Mouse (Mus musculus): ENCODE measurements at regions not wholly inside any gene's neighbourhood (a gene's known extent, or its start where the extent isn't known, plus 50 kb on each side); places are given as distances from the start of the nearest gene placed in this dataset.

GRCm38 (mm10) chr10:99524273-99525212 is 234.9 kb downstream of the Csl start:
- ATAC-seq (ENCODE audit: low FRiP score, low read depth): no peak
- H3K27me3 ChIP-seq: no peaks in the 10 kb centered on the region
- H3K4me1 ChIP-seq (replicated peaks): peaks cover 11% of the 10 kb centered on the region; the same call in 1 of the 2 replicates
- peak overlapping the region; percentile 34; the same call in 1 of the 2 replicates for H3K4me2 ChIP-seq
- 34% methylated on average over 20 of the region's 20 CpGs for WGBS
- no peak overlapping the region for H3K27ac ChIP-seq (replicated peaks)
- no peak overlapping the region for H3K9ac ChIP-seq
- H3K9me3 ChIP-seq: no peaks in the 10 kb centered on the region
- no peaks in the 10 kb centered on the region for H3K36me3 ChIP-seq
- H3K4me3 ChIP-seq: no peak overlapping the region

GRCm38 (mm10) chr10:99526148-99526547 is 233.3 kb downstream of the Csl start:
- Histone ChIP-seq H3K4me2 (no peak overlapping the region), H3K4me1 (replicated peaks) (peaks cover 8% of the 10 kb centered on the region; the same call in 1 of the 2 replicates), H3K27me3 (no peaks in the 10 kb centered on the region), H3K9me3 (no peaks in the 10 kb centered on the region), H3K36me3 (no peaks in the 10 kb centered on the region), H3K4me3 (no peak overlapping the region), H3K9ac (no peak overlapping the region), H3K27ac (replicated peaks) (no peak overlapping the region)
- ATAC-seq (ENCODE audit: low FRiP score, low read depth): no peak
- WGBS: 91% methylated on average over 4 of the region's 4 CpGs

- Histone ChIP-seq H3K4me3 (no peak overlapping the region), H3K9ac (no peak overlapping the region), H3K36me3 (no peaks in the 10 kb centered on the region), H3K27me3 (no peaks in the 10 kb centered on the region), H3K4me1 (replicated peaks) (peaks cover 8% of the 10 kb centered on the region; the same call in 1 of the 2 replicates), H3K4me2 (no peak overlapping the region), H3K9me3 (no peaks in the 10 kb centered on the region), H3K27ac (replicated peaks) (no peak overlapping the region)
- 88% methylated on average over 5 of the region's 5 CpGs for WGBS
- ATAC-seq (ENCODE audit: low FRiP score, low read depth): no peak
Measured at GRCm38 (mm10) chr10:99526561-99526960, 232.9 kb downstream of the Csl start.

GRCm38 (mm10) chr10:99531104-99531503 is 228.4 kb downstream of the Csl start:
- Histone ChIP-seq H3K27me3 (no peaks in the 10 kb centered on the region), H3K9ac (no peak overlapping the region), H3K4me3 (no peak overlapping the region), H3K9me3 (no peaks in the 10 kb centered on the region), H3K27ac (replicated peaks) (no peak overlapping the region), H3K4me2 (no peak overlapping the region), H3K36me3 (no peaks in the 10 kb centered on the region), H3K4me1 (replicated peaks) (no peaks in the 10 kb centered on the region)
- no peak for ATAC-seq (ENCODE audit: low FRiP score, low read depth)

- H3K4me3 ChIP-seq: no peak overlapping the region
- ATAC-seq (ENCODE audit: low FRiP score, low read depth): no peak
- no peaks in the 10 kb centered on the region for H3K9me3 ChIP-seq
- H3K9ac ChIP-seq: no peak overlapping the region
- H3K4me1 ChIP-seq (replicated peaks): no peaks in the 10 kb centered on the region
- no peak overlapping the region for H3K4me2 ChIP-seq
- H3K27me3 ChIP-seq: no peaks in the 10 kb centered on the region
- no peak overlapping the region for H3K27ac ChIP-seq (replicated peaks)
- no peaks in the 10 kb centered on the region for H3K36me3 ChIP-seq
Measured at GRCm38 (mm10) chr10:99531556-99531955, 227.9 kb downstream of the Csl start.

- H3K4me3 ChIP-seq: no peak overlapping the region
- H3K27ac ChIP-seq (replicated peaks): no peak overlapping the region
- WGBS: 25% methylated on average over 7 of the region's 7 CpGs
- H3K9me3 ChIP-seq: no peaks in the 10 kb centered on the region
- no peaks in the 10 kb centered on the region for H3K4me1 ChIP-seq (replicated peaks)
- no peaks in the 10 kb centered on the region for H3K27me3 ChIP-seq
- no peaks in the 10 kb centered on the region for H3K36me3 ChIP-seq
- no peak overlapping the region for H3K4me2 ChIP-seq
- ATAC-seq (ENCODE audit: low FRiP score, low read depth): no peak
- no peak overlapping the region for H3K9ac ChIP-seq
Measured at GRCm38 (mm10) chr10:99531992-99532391, 227.5 kb downstream of the Csl start.

- H3K4me3 ChIP-seq: no peak overlapping the region
- WGBS: 44% methylated on average over 3 of the region's 3 CpGs
- no peaks in the 10 kb centered on the region for H3K36me3 ChIP-seq
- ATAC-seq (ENCODE audit: low FRiP score, low read depth): no peak
- H3K27me3 ChIP-seq: no peaks in the 10 kb centered on the region
- H3K9ac ChIP-seq: no peak overlapping the region
- H3K4me1 ChIP-seq (replicated peaks): no peaks in the 10 kb centered on the region
- H3K4me2 ChIP-seq: no peak overlapping the region
- H3K9me3 ChIP-seq: no peaks in the 10 kb centered on the region
- no peak overlapping the region for H3K27ac ChIP-seq (replicated peaks)
Measured at GRCm38 (mm10) chr10:99532697-99533119, 226.8 kb downstream of the Csl start.

GRCm38 (mm10) chr10:99533468-99533867 is 226.0 kb downstream of the Csl start:
- WGBS: 67% methylated on average over 4 of the region's 4 CpGs
- Histone ChIP-seq H3K4me2 (no peak overlapping the region), H3K27me3 (no peaks in the 10 kb centered on the region), H3K9me3 (no peaks in the 10 kb centered on the region), H3K4me1 (replicated peaks) (0 out of 2 replicates have a peak, but pooled peaks cover under 1% of the 10 kb centered on the region), H3K36me3 (no peaks in the 10 kb centered on the region), H3K9ac (no peak overlapping the region), H3K27ac (replicated peaks) (no peak overlapping the region), H3K4me3 (no peak overlapping the region)
- ATAC-seq (ENCODE audit: low FRiP score, low read depth): no peak

- Histone ChIP-seq H3K27me3 (no peaks in the 10 kb centered on the region), H3K4me3 (no peak overlapping the region), H3K27ac (replicated peaks) (no peak overlapping the region), H3K36me3 (no peaks in the 10 kb centered on the region), H3K9ac (no peak overlapping the region), H3K4me1 (replicated peaks) (0 out of 2 replicates have a peak, but pooled peaks cover 3% of the 10 kb centered on the region), H3K9me3 (no peaks in the 10 kb centered on the region), H3K4me2 (no peak overlapping the region)
- ATAC-seq (ENCODE audit: low FRiP score, low read depth): no peak
- WGBS: 58% methylated on average over 7 of the region's 7 CpGs
Measured at GRCm38 (mm10) chr10:99534237-99534636, 225.2 kb downstream of the Csl start.

GRCm38 (mm10) chr10:99538639-99539038 is 220.8 kb downstream of the Csl start:
- Histone ChIP-seq H3K4me1 (replicated peaks) (0 out of 2 replicates have a peak, but pooled peaks cover 3% of the 10 kb centered on the region), H3K4me3 (no peak overlapping the region), H3K27me3 (no peaks in the 10 kb centered on the region), H3K4me2 (no peak overlapping the region), H3K9me3 (no peaks in the 10 kb centered on the region), H3K36me3 (no peaks in the 10 kb centered on the region), H3K9ac (no peak overlapping the region), H3K27ac (replicated peaks) (no peak overlapping the region)
- 29% methylated on average over 5 of the region's 5 CpGs for WGBS
- ATAC-seq (ENCODE audit: low FRiP score, low read depth): no peak

GRCm38 (mm10) chr10:99552373-99552772 is 207.1 kb downstream of the Csl start:
- WGBS: 80% methylated on average over 4 of the region's 4 CpGs
- Histone ChIP-seq H3K9me3 (no peaks in the 10 kb centered on the region), H3K4me3 (no peak overlapping the region), H3K27ac (replicated peaks) (no peak overlapping the region), H3K4me2 (no peak overlapping the region), H3K27me3 (no peaks in the 10 kb centered on the region), H3K9ac (no peak overlapping the region), H3K4me1 (replicated peaks) (no peaks in the 10 kb centered on the region), H3K36me3 (no peaks in the 10 kb centered on the region)
- no peak for ATAC-seq (ENCODE audit: low FRiP score, low read depth)

GRCm38 (mm10) chr10:99552836-99553540 is 206.5 kb downstream of the Csl start:
- ATAC-seq (ENCODE audit: low FRiP score, low read depth): no peak
- no peaks in the 10 kb centered on the region for H3K36me3 ChIP-seq

More at GRCm38 (mm10) chr10:99552836-99553540, 206.5 kb downstream of the Csl start:
- Histone ChIP-seq H3K9ac (no peak overlapping the region), H3K27ac (replicated peaks) (no peak overlapping the region), H3K4me1 (replicated peaks) (no peaks in the 10 kb centered on the region), H3K4me3 (no peak overlapping the region), H3K4me2 (no peak overlapping the region), H3K9me3 (no peaks in the 10 kb centered on the region), H3K27me3 (no peaks in the 10 kb centered on the region)
- 81% methylated on average over 12 of the region's 12 CpGs for WGBS

Measured in hindbrain, embryonic 15.5 days (tissue).